Mouse (Mus musculus): ENCODE results near the gene Kat14. TPM values are rescaled to one million over a fixed set of nuclear protein-coding genes. Genes with fewer than 3 reads are reported as not detected.
A peak's percentile ranks its signal among the peaks of the same experiment; 100 is the strongest.
"Not testable (repeated sequence)": the region's sequence is repeated elsewhere in the genome, so short reads cannot be mapped to it uniquely, and the experiment has no call there.

The Kat14 gene
- polyA plus RNA-seq, 1 experiment from 2014 or later, result 27.9 TPM

GRCm38 (mm10) chr2:144337701-144338100 is 31.1 kb upstream of the Kat14 start:
- 58% methylated on average over 8 of the region's 8 CpGs for WGBS
- Histone ChIP-seq H3K4me2 (no peak overlapping the region), H3K27me3 (replicated peaks) (peaks cover 36% of the 10 kb centered on the region), H3K36me3 (no peaks in the 10 kb centered on the region), H3K4me1 (peaks cover 7% of the 10 kb centered on the region), H3K9ac (no peak overlapping the region), H3K27ac (replicated peaks) (no peak overlapping the region), H3K4me3 (no peak overlapping the region), H3K9me3 (no peaks in the 10 kb centered on the region)
- ATAC-seq (ENCODE audit: extremely low read depth, insufficient number of reproducible peaks, low FRiP score, low TSS enrichment), result no peak

GRCm38 (mm10) chr2:144338149-144338548 is 30.6 kb upstream of the Kat14 start:
- not testable (repeated sequence) for ATAC-seq (ENCODE audit: extremely low read depth, insufficient number of reproducible peaks, low FRiP score, low TSS enrichment); H3K36me3 ChIP-seq; H3K4me2 ChIP-seq; H3K4me3 ChIP-seq; H3K4me1 ChIP-seq; H3K27ac ChIP-seq (replicated peaks); H3K9me3 ChIP-seq; H3K9ac ChIP-seq
- WGBS, result 74% methylated on average over 6 of the region's 6 CpGs
- H3K27me3 ChIP-seq (replicated peaks), result peaks cover 32% of the 10 kb centered on the region

- WGBS, result 63% methylated on average over 4 of the region's 4 CpGs
- Histone ChIP-seq H3K36me3 (no peaks in the 10 kb centered on the region), H3K4me1 (no peaks in the 10 kb centered on the region), H3K9me3 (no peaks in the 10 kb centered on the region), H3K4me3 (no peak overlapping the region), H3K27ac (replicated peaks) (no peak overlapping the region), H3K27me3 (replicated peaks) (peaks cover 3% of the 10 kb centered on the region; the same call in 1 of the 2 replicates), H3K9ac (no peak overlapping the region), H3K4me2 (no peak overlapping the region)
- ATAC-seq (ENCODE audit: extremely low read depth, insufficient number of reproducible peaks, low FRiP score, low TSS enrichment), result no peak
Observed at GRCm38 (mm10) chr2:144343158-144343557, 25.6 kb upstream of the Kat14 start.

GRCm38 (mm10) chr2:144348525-144348924 is 20.3 kb upstream of the Kat14 start:
- no peak for ATAC-seq (ENCODE audit: extremely low read depth, insufficient number of reproducible peaks, low FRiP score, low TSS enrichment)

GRCm38 (mm10) chr2:144352843-144353242 is 15.9 kb upstream of the Kat14 start:
- no peaks in the 10 kb centered on the region for H3K36me3 ChIP-seq
- WGBS, result 80% methylated on average over 11 of the region's 11 CpGs
- no peak overlapping the region for H3K9ac ChIP-seq
- H3K9me3 ChIP-seq, result no peaks in the 10 kb centered on the region
- no peak overlapping the region for H3K4me2 ChIP-seq
- no peaks in the 10 kb centered on the region for H3K4me1 ChIP-seq
- no peak overlapping the region for H3K4me3 ChIP-seq
- H3K27me3 ChIP-seq (replicated peaks), result 0 out of 2 replicates have a peak, but pooled peaks cover 4% of the 10 kb centered on the region
- no peak for ATAC-seq (ENCODE audit: extremely low read depth, insufficient number of reproducible peaks, low FRiP score, low TSS enrichment)
- H3K27ac ChIP-seq (replicated peaks), result no peak overlapping the region

More at GRCm38 (mm10) chr2:144348525-144348924, 20.3 kb upstream of the Kat14 start:
- Histone ChIP-seq H3K9ac (no peak overlapping the region), H3K27ac (replicated peaks) (no peak overlapping the region), H3K4me2 (no peak overlapping the region), H3K36me3 (no peaks in the 10 kb centered on the region), H3K27me3 (replicated peaks) (peaks cover 3% of the 10 kb centered on the region; the same call in 1 of the 2 replicates), H3K4me1 (no peaks in the 10 kb centered on the region), H3K9me3 (no peaks in the 10 kb centered on the region), H3K4me3 (no peak overlapping the region)
- 53% methylated on average over 3 of the region's 3 CpGs for WGBS

GRCm38 (mm10) chr2:144369020-144369421 is 238 bp downstream of the Kat14 start:
- H3K9ac ChIP-seq, result peak overlapping the region; percentile 95
- peak overlapping the region; percentile 79 for H3K4me2 ChIP-seq
- WGBS, result under 1% methylated on average over 41 of the region's 43 CpGs
- peak; percentile 79 for ATAC-seq (ENCODE audit: extremely low read depth, insufficient number of reproducible peaks, low FRiP score, low TSS enrichment)
- peaks cover 11% of the 10 kb centered on the region for H3K36me3 ChIP-seq
- no peaks in the 10 kb centered on the region for H3K27me3 ChIP-seq (replicated peaks)
- H3K27ac ChIP-seq (replicated peaks), result peak overlapping the region; percentile 97
- H3K4me1 ChIP-seq, result peaks cover 26% of the 10 kb centered on the region
- no peaks in the 10 kb centered on the region for H3K9me3 ChIP-seq
- peak overlapping the region; percentile 86 for H3K4me3 ChIP-seq

GRCm38 (mm10) chr2:144369511-144369910 is 728 bp downstream of the Kat14 start:
- ATAC-seq (ENCODE audit: extremely low read depth, insufficient number of reproducible peaks, low FRiP score, low TSS enrichment), result no peak
- H3K4me2 ChIP-seq, result peak overlapping the region; percentile 79
- peaks cover 26% of the 10 kb centered on the region for H3K4me1 ChIP-seq
- peak overlapping the region; percentile 86 for H3K4me3 ChIP-seq
- WGBS, result 2% methylated on average over 12 of the region's 12 CpGs
- H3K9ac ChIP-seq, result peak overlapping the region; percentile 95
- peaks cover 16% of the 10 kb centered on the region for H3K36me3 ChIP-seq
- peak overlapping the region; percentile 97 for H3K27ac ChIP-seq (replicated peaks)
- H3K27me3 ChIP-seq (replicated peaks), result no peaks in the 10 kb centered on the region
- no peaks in the 10 kb centered on the region for H3K9me3 ChIP-seq

GRCm38 (mm10) chr2:144371566-144371965 is 2.8 kb downstream of the Kat14 start:
- Histone ChIP-seq H3K9me3 (no peaks in the 10 kb centered on the region), H3K27me3 (replicated peaks) (no peaks in the 10 kb centered on the region), H3K4me2 (no peak overlapping the region), H3K27ac (replicated peaks) (no peak overlapping the region), H3K36me3 (peaks cover 37% of the 10 kb centered on the region), H3K9ac (no peak overlapping the region), H3K4me3 (no peak overlapping the region), H3K4me1 (peaks cover 26% of the 10 kb centered on the region)
- WGBS, result 77% methylated on average over 4 of the region's 4 CpGs
- ATAC-seq (ENCODE audit: extremely low read depth, insufficient number of reproducible peaks, low FRiP score, low TSS enrichment), result no peak

GRCm38 (mm10) chr2:144373063-144373462 is 4.3 kb downstream of the Kat14 start:
- Histone ChIP-seq H3K36me3 (peaks cover 52% of the 10 kb centered on the region), H3K4me2 (no peak overlapping the region), H3K9me3 (no peaks in the 10 kb centered on the region), H3K27me3 (replicated peaks) (no peaks in the 10 kb centered on the region), H3K4me1 (peaks cover 25% of the 10 kb centered on the region), H3K27ac (replicated peaks) (no peak overlapping the region), H3K4me3 (no peak overlapping the region), H3K9ac (no peak overlapping the region)
- WGBS, result 92% methylated on average over 9 of the region's 9 CpGs
- no peak for ATAC-seq (ENCODE audit: extremely low read depth, insufficient number of reproducible peaks, low FRiP score, low TSS enrichment)

GRCm38 (mm10) chr2:144375063-144375703 is 6.4 kb downstream of the Kat14 start:
- Histone ChIP-seq H3K9me3 (no peaks in the 10 kb centered on the region), H3K4me1 (peaks cover 15% of the 10 kb centered on the region), H3K27ac (replicated peaks) (no peak overlapping the region), H3K9ac (no peak overlapping the region), H3K27me3 (replicated peaks) (no peaks in the 10 kb centered on the region), H3K36me3 (peaks cover 73% of the 10 kb centered on the region), H3K4me2 (no peak overlapping the region), H3K4me3 (no peak overlapping the region)
- ATAC-seq (ENCODE audit: extremely low read depth, insufficient number of reproducible peaks, low FRiP score, low TSS enrichment), result no peak
- 81% methylated on average over 10 of the region's 10 CpGs for WGBS

GRCm38 (mm10) chr2:144381293-144381692 is 12.5 kb downstream of the Kat14 start:
- H3K36me3 ChIP-seq, result peaks cover 98% of the 10 kb centered on the region
- 79% methylated on average over 3 of the region's 3 CpGs for whole genome bisulfite sequencing
- H3K4me3 ChIP-seq, result no peak overlapping the region
- H3K4me2 ChIP-seq, result no peak overlapping the region
- no peak for ATAC-seq (ENCODE audit: extremely low read depth, insufficient number of reproducible peaks, low FRiP score, low TSS enrichment)
- H3K9me3 ChIP-seq, result no peaks in the 10 kb centered on the region
- H3K9ac ChIP-seq, result no peak overlapping the region
- peaks cover 17% of the 10 kb centered on the region; the same call in 1 of the 2 replicates for H3K4me1 ChIP-seq
- no peaks in the 10 kb centered on the region for H3K27me3 ChIP-seq (replicated peaks)
- H3K27ac ChIP-seq (replicated peaks), result 0 out of 2 replicates have a peak overlapping the region, but pooled peaks have one; percentile 2

- no peak for ATAC-seq (ENCODE audit: extremely low read depth, insufficient number of reproducible peaks, low FRiP score, low TSS enrichment)
- Histone ChIP-seq H3K27me3 (replicated peaks) (no peaks in the 10 kb centered on the region), H3K27ac (replicated peaks) (no peak overlapping the region), H3K36me3 (peaks cover 98% of the 10 kb centered on the region), H3K4me3 (no peak overlapping the region), H3K9ac (no peak overlapping the region), H3K9me3 (no peaks in the 10 kb centered on the region), H3K4me2 (no peak overlapping the region), H3K4me1 (peaks cover 18% of the 10 kb centered on the region; the same call in 1 of the 2 replicates)
- WGBS, result 85% methylated on average over 4 of the region's 4 CpGs
Observed at GRCm38 (mm10) chr2:144381741-144382140, 13.0 kb downstream of the Kat14 start.
